Mouse (Mus musculus): ENCODE results near the gene Qrsl1. TPM values are rescaled to one million over a fixed set of nuclear protein-coding genes. Genes with fewer than 3 reads are reported as not detected.

The Qrsl1 gene
- polyA plus RNA-seq, 1 experiment from 2014 or later: 23.5 TPM

DNA sequence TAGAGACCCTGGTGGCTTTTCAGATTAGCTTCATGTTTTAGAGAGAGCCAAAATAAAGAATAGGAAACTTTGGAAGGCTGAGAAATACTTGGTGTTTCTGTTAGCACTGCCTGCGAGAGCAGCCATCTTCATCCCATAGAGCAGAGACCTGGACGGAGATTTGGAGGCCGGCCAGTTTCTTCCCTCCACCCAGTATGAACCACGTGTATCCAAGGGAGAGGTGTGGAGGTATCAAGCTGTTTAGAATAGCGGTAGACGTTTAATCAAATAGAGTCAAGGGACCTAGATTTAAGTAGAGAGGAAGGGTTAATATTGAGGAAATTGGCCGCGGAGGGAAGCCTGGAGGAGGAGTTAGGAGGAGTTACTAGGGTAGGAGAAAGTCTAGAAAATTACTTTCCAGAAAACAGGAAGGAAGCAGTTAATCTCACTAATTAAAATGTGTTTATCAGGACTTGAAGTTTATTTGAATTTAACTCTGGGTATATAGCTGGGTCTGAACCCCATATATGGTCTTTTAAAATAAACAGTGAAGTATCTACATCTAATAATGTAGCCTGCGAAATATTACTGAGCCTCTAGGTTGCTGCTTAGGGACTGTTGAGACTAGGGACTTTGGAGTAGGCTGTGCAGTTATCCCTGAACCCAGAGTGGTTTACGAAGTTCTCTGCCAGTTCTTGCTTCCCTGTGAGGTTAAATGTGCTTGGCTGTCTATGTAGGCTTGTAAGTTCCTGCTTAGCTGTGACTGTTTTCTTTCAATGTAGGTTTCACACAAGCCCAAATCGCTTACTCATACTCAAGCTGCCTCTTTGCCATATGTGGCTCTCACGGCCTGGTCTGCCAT, 8.7 kb upstream of the Qrsl1 start:
- H3K27me3 ChIP-seq (replicated peaks): no peaks in the 10 kb centered on the region
- no peaks in the 10 kb centered on the region for H3K36me3 ChIP-seq (replicated peaks)
- no peaks in the 10 kb centered on the region for H3K4me1 ChIP-seq
- no peak for ATAC-seq (replicated peaks)
- 92% methylated on average over 12 of the region's 12 CpGs for WGBS
- H3K27ac ChIP-seq: no peak overlapping the region
- no peak overlapping the region for H3K4me3 ChIP-seq
- no peak overlapping the region for H3K4me2 ChIP-seq
- no peaks in the 10 kb centered on the region for H3K9me3 ChIP-seq
- H3K9ac ChIP-seq: no peak overlapping the region

GRCm38 (mm10) chr10:43904569-43904968, 3.0 kb upstream of the Qrsl1 start:
- H3K27ac ChIP-seq: no peak overlapping the region
- no peaks in the 10 kb centered on the region for H3K27me3 ChIP-seq (replicated peaks)
- no peak for ATAC-seq (replicated peaks)
- no peaks in the 10 kb centered on the region for H3K9me3 ChIP-seq
- WGBS: 95% methylated on average over 1 of the region's 1 CpGs
- no peaks in the 10 kb centered on the region for H3K36me3 ChIP-seq (replicated peaks)
- no peak overlapping the region for H3K4me3 ChIP-seq
- H3K4me2 ChIP-seq: no peak overlapping the region
- H3K9ac ChIP-seq: no peak overlapping the region
- peaks cover 17% of the 10 kb centered on the region for H3K4me1 ChIP-seq

DNA sequence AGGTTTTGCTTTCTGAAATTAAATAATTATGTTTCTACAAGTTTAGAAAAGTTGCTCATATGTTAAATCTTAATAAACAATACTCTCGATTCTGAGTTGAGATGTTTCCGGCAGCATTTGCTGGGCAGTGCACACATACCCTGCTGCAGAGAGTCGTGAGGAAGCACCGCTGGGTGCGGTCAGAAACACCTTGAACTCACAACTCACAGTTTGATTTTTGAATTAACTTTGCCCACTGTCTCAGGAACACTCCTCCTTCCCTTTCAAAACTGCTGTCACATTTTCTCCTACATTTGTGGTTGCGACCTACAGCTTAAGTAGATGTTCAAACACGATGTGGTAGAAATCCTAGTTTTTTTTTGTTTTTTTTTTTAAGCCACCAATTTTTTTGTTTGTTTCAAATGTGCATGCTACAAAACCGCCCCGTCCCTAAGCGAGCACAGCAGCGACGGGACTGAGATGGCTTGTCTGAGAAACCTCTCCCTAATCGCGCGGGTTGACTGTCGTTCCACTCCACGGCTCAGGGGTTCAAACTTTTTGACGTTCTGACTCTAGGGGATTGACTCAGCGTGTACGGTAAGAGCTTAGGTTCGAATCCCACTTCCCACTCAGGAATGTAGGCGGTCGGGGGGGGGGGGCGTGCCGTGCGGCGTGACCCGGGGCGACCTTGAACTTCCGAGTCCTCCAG, 518 bp downstream of the Qrsl1 start:
- H3K9me3 ChIP-seq: no peaks in the 10 kb centered on the region
- peaks cover 17% of the 10 kb centered on the region for H3K4me1 ChIP-seq
- peak overlapping the region; percentile 78 for H3K27ac ChIP-seq
- ATAC-seq (replicated peaks): peak; percentile 75
- H3K27me3 ChIP-seq (replicated peaks): no peaks in the 10 kb centered on the region
- H3K9ac ChIP-seq: peak overlapping the region; percentile 63
- 8% methylated on average over 30 of the region's 30 CpGs for WGBS
- H3K4me2 ChIP-seq: peak overlapping the region; percentile 84
- no peaks in the 10 kb centered on the region for H3K36me3 ChIP-seq (replicated peaks)
- peak overlapping the region; percentile 84 for H3K4me3 ChIP-seq

- no peak for ATAC-seq (replicated peaks)
These were observed 3.3 kb downstream of the Qrsl1 start for GRCm38 (mm10) chr10:43898276-43898675.

DNA sequence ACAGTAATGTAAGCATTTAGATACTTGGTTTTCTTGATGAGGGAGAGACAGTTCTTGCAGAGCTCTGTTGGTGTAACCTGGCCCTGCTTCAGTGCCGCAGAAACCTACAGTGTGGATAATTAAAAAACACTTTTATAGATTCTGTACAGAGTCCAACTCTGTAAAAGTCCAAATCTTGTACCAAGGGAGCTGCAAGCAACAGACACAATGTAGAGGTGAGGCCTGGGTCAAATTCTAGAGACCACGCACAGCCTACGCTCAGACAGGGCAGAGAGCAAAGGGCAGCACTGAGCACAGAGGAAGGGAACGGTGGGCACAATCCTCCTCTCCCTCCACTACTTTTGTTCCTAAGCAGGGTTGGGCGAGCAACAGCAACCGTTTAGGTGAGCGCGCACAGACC, 5.5 kb downstream of the Qrsl1 start:
- H3K4me2 ChIP-seq: no peak overlapping the region
- H3K4me3 ChIP-seq: no peak overlapping the region
- H3K4me1 ChIP-seq: peaks cover 5% of the 10 kb centered on the region
- H3K9me3 ChIP-seq: no peaks in the 10 kb centered on the region
- H3K27me3 ChIP-seq (replicated peaks): no peaks in the 10 kb centered on the region
- ATAC-seq (replicated peaks): no peak
- 0 out of 2 replicates have a peak, but pooled peaks cover 7% of the 10 kb centered on the region for H3K36me3 ChIP-seq (replicated peaks)
- no peak overlapping the region for H3K9ac ChIP-seq
- WGBS: 95% methylated on average over 8 of the region's 8 CpGs
- no peak overlapping the region for H3K27ac ChIP-seq

More at GRCm38 (mm10) chr10:43898276-43898675, 3.3 kb downstream of the Qrsl1 start:
- H3K4me2 ChIP-seq: no peak overlapping the region
- peaks cover 17% of the 10 kb centered on the region for H3K4me1 ChIP-seq
- 95% methylated on average over 7 of the region's 7 CpGs for WGBS
- H3K9ac ChIP-seq: no peak overlapping the region
- H3K27me3 ChIP-seq (replicated peaks): no peaks in the 10 kb centered on the region
- H3K36me3 ChIP-seq (replicated peaks): 0 out of 2 replicates have a peak, but pooled peaks cover 6% of the 10 kb centered on the region
- H3K27ac ChIP-seq: no peak overlapping the region
- no peak overlapping the region for H3K4me3 ChIP-seq
- H3K9me3 ChIP-seq: no peaks in the 10 kb centered on the region

GRCm38 (mm10) chr10:43892971-43893370, 8.6 kb downstream of the Qrsl1 start:
- ATAC-seq (replicated peaks): no peak
- no peaks in the 10 kb centered on the region for H3K27me3 ChIP-seq (replicated peaks)
- no peaks in the 10 kb centered on the region for H3K4me1 ChIP-seq
- H3K27ac ChIP-seq: no peak overlapping the region
- no peak overlapping the region for H3K4me3 ChIP-seq
- H3K9ac ChIP-seq: no peak overlapping the region
- 0 out of 2 replicates have a peak, but pooled peaks cover 7% of the 10 kb centered on the region for H3K36me3 ChIP-seq (replicated peaks)
- WGBS: 96% methylated on average over 4 of the region's 4 CpGs
- H3K9me3 ChIP-seq: no peaks in the 10 kb centered on the region
- no peak overlapping the region for H3K4me2 ChIP-seq

- H3K27ac ChIP-seq: no peak overlapping the region; the same call in 1 of the 2 replicates
- 0 out of 2 replicates have a peak, but pooled peaks cover 12% of the 10 kb centered on the region for H3K36me3 ChIP-seq (replicated peaks)
- no peak overlapping the region for H3K4me2 ChIP-seq
- 86% methylated on average over 16 of the region's 16 CpGs for WGBS
- ATAC-seq (replicated peaks): no peak
- H3K4me3 ChIP-seq: no peak overlapping the region
- no peak overlapping the region for H3K9ac ChIP-seq
- no peaks in the 10 kb centered on the region for H3K9me3 ChIP-seq
- no peaks in the 10 kb centered on the region for H3K27me3 ChIP-seq (replicated peaks)
- H3K4me1 ChIP-seq: no peaks in the 10 kb centered on the region
These were observed 12.6 kb downstream of the Qrsl1 start for GRCm38 (mm10) chr10:43888976-43889375.

GRCm38 (mm10) chr10:43887676-43888075, 13.9 kb downstream of the Qrsl1 start:
- Histone ChIP-seq H3K27ac (peak overlapping the region; percentile 52; the same call in 1 of the 2 replicates), H3K36me3 (replicated peaks) (0 out of 2 replicates have a peak, but pooled peaks cover 5% of the 10 kb centered on the region), H3K4me2 (no peak overlapping the region), H3K27me3 (replicated peaks) (no peaks in the 10 kb centered on the region), H3K9ac (no peak overlapping the region), H3K9me3 (no peaks in the 10 kb centered on the region), H3K4me1 (no peaks in the 10 kb centered on the region), H3K4me3 (no peak overlapping the region)
- ATAC-seq (replicated peaks): peak; percentile 94
- 55% methylated on average over 9 of the region's 9 CpGs for WGBS

- Histone ChIP-seq H3K27me3 (replicated peaks) (no peaks in the 10 kb centered on the region), H3K9me3 (no peaks in the 10 kb centered on the region), H3K27ac (no peak overlapping the region), H3K9ac (no peak overlapping the region), H3K4me3 (no peak overlapping the region), H3K36me3 (replicated peaks) (no peaks in the 10 kb centered on the region), H3K4me1 (no peaks in the 10 kb centered on the region), H3K4me2 (no peak overlapping the region)
- ATAC-seq (replicated peaks): no peak
- WGBS: 84% methylated on average over 1 of the region's 1 CpGs
These were observed 30.1 kb downstream of the Qrsl1 start for GRCm38 (mm10) chr10:43871458-43871857.

GRCm38 (mm10) chr10:43870752-43871151, 30.8 kb downstream of the Qrsl1 start:
- 67% methylated on average over 10 of the region's 10 CpGs for WGBS
- no peak for ATAC-seq (replicated peaks)

GRCm38 (mm10) chr10:43856351-43856750, 45.2 kb downstream of the Qrsl1 start:
- Histone ChIP-seq H3K27ac (no peak overlapping the region), H3K4me1 (no peaks in the 10 kb centered on the region), H3K4me3 (no peak overlapping the region), H3K4me2 (no peak overlapping the region), H3K36me3 (replicated peaks) (no peaks in the 10 kb centered on the region), H3K27me3 (replicated peaks) (no peaks in the 10 kb centered on the region), H3K9ac (no peak overlapping the region), H3K9me3 (no peaks in the 10 kb centered on the region)
- 89% methylated on average over 3 of the region's 3 CpGs for WGBS
- no peak for ATAC-seq (replicated peaks)

More at GRCm38 (mm10) chr10:43870752-43871151, 30.8 kb downstream of the Qrsl1 start:
- Histone ChIP-seq H3K9me3 (no peaks in the 10 kb centered on the region), H3K4me2 (no peak overlapping the region), H3K4me3 (no peak overlapping the region), H3K27me3 (replicated peaks) (no peaks in the 10 kb centered on the region), H3K9ac (no peak overlapping the region), H3K27ac (no peak overlapping the region), H3K4me1 (no peaks in the 10 kb centered on the region), H3K36me3 (replicated peaks) (no peaks in the 10 kb centered on the region)

DNA sequence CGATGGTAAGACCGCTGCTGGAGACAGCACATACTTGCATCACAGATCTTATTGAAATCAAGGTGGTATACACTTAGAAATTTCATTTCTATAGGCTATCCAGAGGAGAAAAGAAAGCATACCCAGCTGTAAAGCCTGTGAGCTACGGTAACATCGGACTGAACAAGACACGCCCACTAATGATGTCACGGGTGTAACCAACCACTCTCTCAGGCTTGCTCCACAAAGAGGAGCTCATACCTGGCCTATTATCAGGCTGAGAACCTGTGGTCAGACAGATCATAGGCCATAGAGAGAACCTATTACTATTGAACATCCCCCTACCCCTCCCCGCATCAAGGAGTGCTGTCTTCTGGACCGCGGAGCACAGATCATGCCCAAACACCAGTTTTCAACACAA, 45.6 kb downstream of the Qrsl1 start:
- no peaks in the 10 kb centered on the region for H3K4me1 ChIP-seq
- no peak overlapping the region for H3K4me3 ChIP-seq
- 96% methylated on average over 9 of the region's 9 CpGs for WGBS
- H3K9me3 ChIP-seq: no peaks in the 10 kb centered on the region
- no peaks in the 10 kb centered on the region for H3K27me3 ChIP-seq (replicated peaks)
- no peak overlapping the region for H3K27ac ChIP-seq
- H3K9ac ChIP-seq: no peak overlapping the region
- no peak for ATAC-seq (replicated peaks)
- H3K36me3 ChIP-seq (replicated peaks): no peaks in the 10 kb centered on the region
- no peak overlapping the region for H3K4me2 ChIP-seq

Data from midbrain, embryonic 15.5 days (tissue).